Mouse (Mus musculus): ENCODE measurements around the gene Smarca4.

Smarca4 gene

DNA sequence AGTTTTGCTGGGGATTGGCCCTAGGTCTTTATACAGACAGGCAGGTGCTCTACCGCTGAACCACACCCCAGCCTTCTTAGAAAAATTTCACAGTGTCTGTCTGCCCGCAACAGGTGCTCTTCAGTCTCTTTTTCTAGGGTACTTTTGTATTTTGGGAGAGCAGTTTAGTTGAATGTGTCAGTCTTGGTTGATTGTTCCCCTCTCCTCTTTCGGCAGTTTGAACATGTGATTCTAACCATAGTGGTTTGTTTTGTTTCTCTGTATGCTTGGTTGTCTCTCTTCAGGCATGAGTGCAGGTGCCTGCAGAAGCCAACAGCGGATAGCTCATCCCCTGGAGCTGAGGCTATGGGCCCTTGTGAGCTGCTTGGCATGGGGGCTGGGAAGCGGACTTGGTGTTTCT lies 36.3 kb downstream of the Smarca4 start:
- intact Hi-C loops (cut with DNase I) = no loop called here

DNA sequence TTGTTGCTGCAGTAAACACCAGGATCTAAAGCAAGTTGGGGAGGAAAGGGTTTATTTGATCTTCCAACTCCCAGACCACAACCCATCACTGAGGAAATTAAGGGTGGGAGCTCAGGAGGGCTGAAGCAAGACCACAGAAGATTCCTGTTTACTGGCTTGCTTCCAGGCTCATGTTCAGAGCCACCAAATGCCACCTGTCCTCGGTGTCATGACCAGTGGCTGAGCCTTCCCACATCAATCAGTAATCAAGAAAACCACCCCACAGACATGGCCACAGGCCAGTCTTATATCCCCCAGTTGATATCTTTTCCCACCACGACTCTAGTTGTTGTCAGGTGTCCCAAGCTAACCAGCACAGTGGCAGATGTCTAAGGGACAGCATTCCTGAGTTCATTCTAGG lies 37.3 kb downstream of the Smarca4 start:
- intact Hi-C loops (cut with DNase I) = no loop called here

- intact Hi-C loops (cut with DNase I) = no loop called here
These were observed 46.1 kb downstream of the Smarca4 start for GRCm38 (mm10) chr9:21662034-21662433.

GRCm38 (mm10) chr9:21668946-21669345 lies 53.0 kb downstream of the Smarca4 start:
- intact Hi-C loops (cut with DNase I) = no loop called here

- intact Hi-C loops (cut with DNase I) = no loop called here
These were observed 54.4 kb downstream of the Smarca4 start for GRCm38 (mm10) chr9:21670354-21670753.

GRCm38 (mm10) chr9:21671753-21672152 lies 55.8 kb downstream of the Smarca4 start:
- intact Hi-C loops (cut with DNase I) = no loop called here

- intact Hi-C loops (cut with DNase I) = loop anchor here (5.0 kb wide), 1 partner anchor 130 kb away; no protein-coding TSS in a partner anchor
These were observed 61.7 kb downstream of the Smarca4 start for GRCm38 (mm10) chr9:21677706-21678105.

DNA sequence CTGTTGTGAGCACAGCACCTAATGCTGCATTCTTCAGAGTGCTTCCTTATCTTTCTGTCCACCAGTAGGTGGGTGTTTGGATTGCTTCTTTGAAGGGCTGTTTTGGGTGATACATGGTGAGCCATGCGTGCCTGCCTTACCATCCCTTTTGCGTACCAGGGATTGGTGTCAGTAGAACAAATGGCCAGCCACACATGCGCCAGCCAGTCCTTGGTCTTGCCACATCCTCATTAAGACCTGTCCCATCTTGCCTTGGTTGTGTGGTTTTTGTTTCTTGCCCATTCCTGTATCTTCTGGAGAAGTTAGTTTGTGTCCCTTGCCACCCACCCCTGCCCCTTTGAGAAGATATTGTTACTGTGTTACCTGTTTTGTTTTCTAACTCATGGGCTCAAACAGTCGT lies 64.5 kb downstream of the Smarca4 start:
- intact Hi-C loops (cut with DNase I) = no loop called here

DNA sequence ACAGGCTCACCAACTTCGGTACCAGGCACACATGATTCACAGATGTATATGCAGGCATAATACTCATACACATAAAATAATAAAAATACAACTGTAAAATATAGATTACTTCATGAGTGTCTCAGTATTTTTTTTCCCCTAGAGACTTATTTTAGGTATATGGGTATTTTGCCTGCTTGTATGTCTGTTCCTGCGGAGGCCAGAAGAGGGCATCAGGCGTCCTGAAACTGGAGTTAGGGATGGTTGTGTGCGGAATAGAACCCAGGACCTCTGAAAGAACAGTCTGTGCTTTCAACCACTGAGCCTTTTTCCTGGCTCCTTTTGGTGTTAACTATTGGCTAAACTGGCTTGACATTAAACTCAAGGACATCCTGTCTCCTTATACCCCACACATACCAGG lies 66.9 kb downstream of the Smarca4 start:
- intact Hi-C loops (cut with DNase I) = no loop called here

DNA sequence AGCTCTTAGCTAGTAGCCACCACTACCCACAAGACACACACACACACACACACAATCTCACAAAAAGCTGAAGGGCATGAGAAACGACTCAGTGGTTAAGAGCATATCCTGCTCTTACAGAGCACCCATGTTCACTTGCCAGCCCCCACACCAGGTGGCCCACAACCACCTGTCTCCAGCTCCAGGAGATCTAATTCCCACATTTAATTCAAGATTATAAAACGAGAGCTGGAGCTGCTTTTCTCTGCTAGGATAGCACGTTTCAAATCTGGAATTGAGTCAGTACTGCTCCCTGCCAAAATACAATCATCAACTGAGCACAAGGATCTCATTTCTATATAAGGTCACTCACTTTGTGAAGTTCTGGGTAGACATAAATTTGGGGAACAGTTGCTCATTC lies 67.9 kb downstream of the Smarca4 start:
- intact Hi-C loops (cut with DNase I) = no loop called here

- intact Hi-C loops (cut with DNase I) = no loop called here
These were observed 72.6 kb downstream of the Smarca4 start for GRCm38 (mm10) chr9:21688554-21688953.

- intact Hi-C loops (cut with DNase I) = no loop called here
These were observed 74.1 kb downstream of the Smarca4 start for GRCm38 (mm10) chr9:21690031-21690430.

- intact Hi-C loops (cut with DNase I) = no loop called here
These were observed 75.9 kb downstream of the Smarca4 start for GRCm38 (mm10) chr9:21691862-21692261.

DNA sequence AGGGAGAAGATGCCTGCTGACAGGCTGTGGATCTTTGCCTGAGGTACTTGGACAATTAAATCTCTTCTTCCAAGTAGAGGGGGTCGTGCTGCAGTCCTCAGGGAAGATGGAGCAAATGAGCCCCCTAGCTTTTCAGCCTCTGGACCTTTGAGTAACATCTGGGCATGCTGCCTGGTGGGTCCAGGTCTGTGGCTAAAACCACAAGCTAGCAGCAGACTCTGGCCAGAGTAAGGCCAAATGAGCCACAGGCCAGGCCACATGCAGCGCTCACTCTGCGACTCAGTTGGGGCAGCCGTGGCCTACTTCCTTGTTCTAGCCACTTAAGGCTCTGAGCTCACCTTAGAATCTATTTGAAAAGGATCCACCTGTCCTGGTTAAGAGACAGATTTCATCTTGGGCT lies 76.5 kb downstream of the Smarca4 start:
- intact Hi-C loops (cut with DNase I) = no loop called here

GRCm38 (mm10) chr9:21694071-21694470 lies 78.1 kb downstream of the Smarca4 start:
- intact Hi-C loops (cut with DNase I) = no loop called here

DNA sequence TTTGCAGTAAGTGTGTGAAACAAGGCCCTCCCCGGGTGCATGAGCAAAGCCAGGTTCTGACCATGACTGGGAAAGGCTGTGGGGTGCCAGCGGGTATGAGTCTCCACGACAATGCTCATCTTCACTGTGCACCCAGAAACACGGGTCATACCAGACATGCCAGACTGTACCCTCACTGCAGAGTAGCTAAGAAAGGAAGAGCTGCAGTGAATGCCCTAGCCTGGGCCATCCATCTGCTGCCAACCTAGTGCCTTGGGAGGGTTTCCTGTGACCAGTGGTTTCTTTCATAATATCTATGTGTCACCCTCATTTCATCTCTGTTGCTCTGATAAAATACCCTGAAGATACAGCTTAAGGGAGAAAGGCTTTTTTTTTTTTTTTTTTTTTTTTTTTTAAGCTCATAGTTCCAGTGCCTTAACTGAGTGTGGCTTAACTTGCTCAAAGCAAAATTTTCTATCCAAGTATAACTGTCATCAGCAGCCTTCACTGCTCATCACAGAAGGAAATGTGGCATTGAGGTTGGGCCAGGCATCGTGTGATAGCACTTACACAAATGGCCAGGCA lies 79.3 kb downstream of the Smarca4 start:
- intact Hi-C loops (cut with DNase I) = loop anchor here (5.0 kb wide), 1 partner anchor 42 kb away; no protein-coding TSS in a partner anchor

- intact Hi-C loops (cut with DNase I) = loop anchor here (5.0 kb wide), 1 partner anchor 40 kb away; no protein-coding TSS in a partner anchor
These were observed 81.2 kb downstream of the Smarca4 start for GRCm38 (mm10) chr9:21697121-21697520.

DNA sequence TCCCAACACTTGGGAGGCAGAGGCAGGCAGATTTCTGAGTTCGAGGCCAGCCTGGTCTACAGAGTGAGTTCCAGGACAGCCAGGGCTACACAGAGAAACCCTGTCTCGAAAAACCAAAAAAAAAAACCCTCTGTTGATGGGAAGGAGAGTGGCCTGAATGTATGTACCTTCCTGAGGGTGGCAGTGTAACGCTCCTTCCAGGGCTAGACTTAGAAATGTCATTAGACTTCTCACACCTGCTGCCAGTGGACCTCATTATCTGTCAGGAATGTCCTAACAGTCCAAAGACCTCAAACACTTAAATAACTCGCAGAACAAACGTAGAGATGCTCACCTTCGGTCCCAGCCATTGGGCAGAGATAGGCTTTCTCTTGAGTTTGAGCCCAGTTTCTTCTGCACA lies 83.3 kb downstream of the Smarca4 start:
- intact Hi-C loops (cut with DNase I) = loop anchor here (5.0 kb wide), 1 partner anchor 38 kb away; no protein-coding TSS in a partner anchor

GRCm38 (mm10) chr9:21701091-21701490 lies 85.1 kb downstream of the Smarca4 start:
- intact Hi-C loops (cut with DNase I) = no loop called here

DNA sequence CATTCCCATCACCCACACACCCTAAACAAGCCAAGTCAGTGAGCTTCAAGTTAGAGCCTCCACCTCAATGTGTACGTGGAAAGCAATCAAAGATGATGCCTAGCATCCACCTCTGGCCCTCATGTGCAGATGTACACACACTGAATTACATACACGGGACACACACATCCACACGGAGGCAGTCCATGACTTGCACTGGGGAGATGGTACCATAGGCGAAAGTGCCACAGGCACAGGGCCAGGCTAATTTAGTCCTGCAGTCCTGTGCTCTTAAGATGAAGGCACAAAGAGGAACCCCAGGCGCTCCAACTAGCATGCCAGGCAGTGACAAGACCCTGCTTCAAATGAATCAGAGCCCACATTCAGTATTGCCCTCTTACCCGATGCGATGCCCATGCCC lies 87.5 kb downstream of the Smarca4 start:
- intact Hi-C loops (cut with DNase I) = no loop called here

GRCm38 (mm10) chr9:21706085-21706484 lies 90.1 kb downstream of the Smarca4 start:
- intact Hi-C loops (cut with DNase I) = no loop called here

- intact Hi-C loops (cut with DNase I) = no loop called here
These were observed 90.8 kb downstream of the Smarca4 start for GRCm38 (mm10) chr9:21706586-21707265.

DNA sequence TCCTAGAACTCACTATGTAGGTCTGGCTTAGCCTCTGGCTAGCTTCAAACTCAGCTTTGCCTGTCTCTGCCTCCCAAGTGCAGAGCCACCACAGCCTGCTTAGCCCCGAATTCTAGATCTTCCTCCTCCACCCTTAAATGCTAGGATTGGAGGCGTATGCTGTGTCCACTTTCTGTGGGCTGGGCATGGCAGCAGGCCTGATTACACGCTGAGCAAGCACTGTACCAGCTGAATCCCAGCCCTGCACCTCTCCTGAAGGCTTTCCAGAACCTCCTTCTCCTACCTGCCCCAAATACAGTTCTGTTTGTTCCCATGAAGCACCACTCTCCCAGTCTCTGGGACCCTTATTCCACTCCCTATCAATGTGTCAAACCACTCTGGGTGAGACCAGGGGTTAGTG lies 93.4 kb downstream of the Smarca4 start:
- intact Hi-C loops (cut with DNase I) = no loop called here
